Mouse (Mus musculus) kidney, postnatal 0 days (tissue): ENCODE measurements around the gene Pdss2. TPM values are rescaled to one million over a fixed set of nuclear protein-coding genes. Genes with fewer than 3 reads are reported as not detected.
A peak's percentile ranks its signal among the peaks of the same experiment; 100 is the strongest.

Source experiments
- ATAC-seq: fragments of 200-750 bp; cut with Nextera tagmentation; replicated peaks from 2 replicates; pipeline ENCODE4 v1.8.0; 2017; ENCODE audit warnings: low read depth, moderate number of reproducible peaks, moderate TSS enrichment, moderate library complexity; ENCODE audit not compliant: low FRiP score
- DNase-seq: peaks from one replicate; pipeline ENCODE4 v3.0.0-alpha.2; 2016; ENCODE audit warnings: low spot score
- H3K27ac ChIP-seq: fragments of 300-500 bp; sonication (generic); 2 replicates; pipeline ENCODE4 v1.5.1; 2014; ENCODE audit warnings: mild to moderate bottlenecking
- H3K27me3 ChIP-seq: fragments of 300-500 bp; sonication (generic); 2 replicates; pipeline ENCODE4 v1.6.1; 2014; ENCODE audit warnings: low read length, mixed read lengths; ENCODE audit not compliant: insufficient read depth
- H3K36me3 ChIP-seq: fragments of 300-500 bp; sonication (generic); 2 replicates; pipeline ENCODE4 v1.6.1; 2014; ENCODE audit warnings: low read length, mixed read lengths; ENCODE audit not compliant: insufficient read depth
- H3K4me1 ChIP-seq: fragments of 300-500 bp; sonication (generic); replicated peaks from 2 replicates; pipeline ENCODE4 v1.6.1; 2014; ENCODE audit warnings: antibody characterized with exemption, low read length, mixed read lengths; ENCODE audit not compliant: insufficient read depth
- H3K4me2 ChIP-seq: fragments of 300-500 bp; sonication (generic); 2 replicates; pipeline ENCODE4 v1.6.1; 2014; ENCODE audit warnings: mild to moderate bottlenecking, low read length, moderate library complexity, mixed read lengths
- H3K4me3 ChIP-seq: fragments of 300-500 bp; sonication (generic); replicated peaks from 2 replicates; pipeline ENCODE4 v1.5.1; 2014; ENCODE audit warnings: low read depth, low read length
- H3K9ac ChIP-seq: fragments of 300-500 bp; sonication (generic); 2 replicates; pipeline ENCODE4 v1.6.1; 2014; ENCODE audit warnings: low read depth, low read length
- H3K9me3 ChIP-seq: fragments of 300-500 bp; sonication (generic); replicated peaks from 2 replicates; pipeline ENCODE4 v1.6.1; 2016; ENCODE audit warnings: low read length, inconsistent platforms, mixed read lengths
- CTCF ChIP-seq: IDR thresholded peaks from 2 replicates; pipeline ENCODE4 v1.5.1; 2016; ENCODE audit warnings: antibody characterized with exemption, low read depth, mild to moderate bottlenecking, moderate library complexity
- WGBS: fragments of 180-500 bp; shearing (Covaris S2); extraction: QIAGEN DNeasy Blood & Tissue Kit; methylation state at CpG from one replicate; pipeline ENCODE4 v1.1.7; 2014; 5-methylcytosine and 5-hydroxymethylcytosine counted together
- polyA plus RNA-seq: library from polyadenylated mRNA; unstranded; fragments of >200 nt; fragmentation: Nextera tagmentation; extraction: Ambion mirVana; gene quantifications from 2 replicates; pipeline ENCODE4 v1.2.1, GENCODE M21; 2015

Gene Pdss2
- polyA plus RNA-seq, 1 experiment from 2014 or later: 13.7 TPM

DNA sequence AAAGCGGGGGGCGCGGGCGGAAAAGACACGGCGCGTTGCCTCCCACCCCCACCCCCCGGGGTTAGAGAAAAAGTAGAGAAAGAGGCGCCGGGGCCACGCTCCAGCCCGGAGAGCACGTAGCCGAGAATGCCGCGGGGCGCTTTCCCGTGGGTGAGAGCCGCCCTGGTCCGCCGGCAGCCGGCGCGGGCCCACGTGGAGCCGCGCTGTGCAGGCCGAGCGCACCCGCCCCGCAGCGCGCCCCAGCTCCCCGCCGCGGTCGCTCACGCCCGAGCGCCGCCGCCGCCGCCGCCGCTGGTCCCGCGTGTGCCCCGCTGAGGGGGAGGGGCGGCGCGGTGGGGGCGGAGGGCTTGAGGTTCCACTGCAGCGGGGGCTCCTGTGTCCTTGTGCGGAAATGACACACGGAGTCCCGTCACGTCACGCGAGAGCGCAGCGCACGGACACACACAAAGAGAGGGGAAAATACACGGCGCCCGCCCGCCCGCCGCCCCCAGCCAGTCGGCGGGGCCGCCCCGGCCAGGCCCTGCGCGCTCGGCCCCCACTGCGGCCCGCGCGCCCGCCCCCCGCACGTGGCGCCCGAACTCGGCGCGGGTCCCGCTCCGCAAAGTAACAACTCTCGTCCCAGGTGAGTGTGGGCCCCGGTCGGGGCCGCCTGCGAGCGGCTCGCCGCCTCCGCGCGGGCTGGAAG is 257.6 kb downstream of the Pdss2 start, which contains the start of gene Bend3:
Bend3 (plus strand) TSS at position 81 of the 685 bp plus-strand sequence.
- Histone ChIP-seq H3K36me3 (no peaks in the 10 kb centered on the region), H3K4me1 (peaks cover 21% of the 10 kb centered on the region; the same call in 1 of the 2 replicates), H3K27ac (peak within 1 kb of the TSS; percentile 98), H3K4me3 (peak within 1 kb of the TSS; percentile 92), H3K9me3 (no peaks in the 10 kb centered on the region), H3K4me2 (peak within 1 kb of the TSS; percentile 100), H3K27me3 (no peaks in the 10 kb centered on the region), H3K9ac (peak within 1 kb of the TSS; percentile 97)
- peak; percentile 27 for DNase-seq
- peak; percentile 65 for ATAC-seq
- 1% methylated on average over 77 of the region's 101 CpGs for WGBS
- TF ChIP-seq CTCF: no peak

DNA sequence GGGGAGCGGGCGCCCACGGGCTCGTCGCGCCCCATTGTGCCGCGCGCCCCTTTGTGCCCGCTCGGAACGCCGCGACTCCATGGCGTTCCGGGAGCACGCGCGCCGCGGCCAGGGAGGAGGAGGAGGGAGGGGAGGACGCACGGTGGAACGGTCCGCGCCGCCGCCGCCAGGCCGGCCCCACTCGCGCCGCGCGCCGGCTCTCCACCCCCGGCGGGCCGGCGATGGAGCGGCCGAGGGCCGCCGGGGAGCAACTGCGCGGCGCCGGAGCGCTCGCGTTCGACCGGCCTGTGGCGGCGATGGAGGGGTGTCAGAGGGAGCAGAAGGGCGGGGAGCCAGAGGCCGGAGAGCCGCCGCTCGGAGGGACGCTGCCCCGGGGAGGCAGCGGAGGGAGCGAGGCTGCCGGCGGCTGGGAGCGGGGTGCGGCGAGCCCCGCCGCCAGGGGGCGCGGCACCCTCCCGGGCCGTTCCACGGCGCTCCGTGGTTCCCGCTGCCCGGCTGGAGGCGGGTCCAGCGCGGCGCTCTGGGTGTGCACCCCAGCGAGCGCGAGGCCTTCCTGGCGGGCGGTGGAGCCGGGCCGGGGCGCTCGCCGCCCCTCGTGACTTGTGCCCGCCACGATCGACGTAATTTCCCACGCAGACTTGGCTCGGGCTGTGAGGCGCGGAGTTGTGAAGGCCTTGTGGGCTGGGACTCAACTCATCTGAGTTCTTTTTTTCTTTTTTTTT is 258.3 kb downstream of the Pdss2 start:
- no peaks in the 10 kb centered on the region for H3K36me3 ChIP-seq
- H3K9me3 ChIP-seq: no peaks in the 10 kb centered on the region
- under 1% methylated on average over 67 of the region's 103 CpGs for WGBS
- peak overlapping the region; percentile 92 for H3K4me3 ChIP-seq
- TF ChIP-seq CTCF: peak; percentile 52
- ATAC-seq: peak; percentile 81
- H3K4me1 ChIP-seq: peaks cover 21% of the 10 kb centered on the region; the same call in 1 of the 2 replicates
- H3K4me2 ChIP-seq: peak overlapping the region; percentile 100
- peak overlapping the region; percentile 97 for H3K9ac ChIP-seq
- peak overlapping the region; percentile 98 for H3K27ac ChIP-seq
- peak; percentile 88 for DNase-seq
- H3K27me3 ChIP-seq: no peaks in the 10 kb centered on the region

DNA sequence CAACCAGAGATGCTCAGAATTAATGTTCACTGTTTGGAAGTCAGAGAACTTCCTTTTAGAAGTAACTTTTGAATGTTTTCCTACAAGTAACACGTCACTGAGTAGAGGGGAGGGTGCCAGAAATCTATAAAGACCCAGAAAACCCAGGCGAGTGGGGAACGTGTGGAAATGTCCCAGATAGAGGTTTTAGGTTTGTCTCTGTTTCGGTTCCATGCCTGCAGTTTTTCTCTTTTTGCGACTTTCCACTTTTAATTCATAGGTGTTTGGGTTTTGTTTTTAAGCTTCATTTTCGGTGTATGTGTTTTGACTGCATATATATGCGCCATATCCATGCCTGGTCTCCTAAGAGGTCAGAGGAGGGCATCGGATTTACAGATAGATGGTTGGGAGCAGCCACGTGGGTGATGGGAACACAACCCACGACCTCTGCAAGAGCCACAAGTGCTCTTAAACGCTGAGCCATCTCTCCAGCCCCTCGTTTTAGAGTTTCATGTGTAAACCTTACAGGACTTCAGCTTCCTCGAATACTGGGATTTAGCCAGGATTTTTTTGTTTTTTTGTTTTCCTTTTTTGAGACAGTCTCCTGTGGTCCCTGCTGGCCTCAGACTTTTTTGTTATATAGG is 259.1 kb downstream of the Pdss2 start:
- Histone ChIP-seq H3K4me3 (peak overlapping the region; percentile 92), H3K4me2 (peak overlapping the region; percentile 100), H3K4me1 (peaks cover 21% of the 10 kb centered on the region; the same call in 1 of the 2 replicates), H3K27ac (peak overlapping the region; percentile 98), H3K9me3 (no peaks in the 10 kb centered on the region), H3K9ac (peak overlapping the region; percentile 97), H3K27me3 (no peaks in the 10 kb centered on the region), H3K36me3 (no peaks in the 10 kb centered on the region)
- 7% methylated on average over 13 of the region's 13 CpGs for WGBS
- TF ChIP-seq CTCF: no peak
- ATAC-seq (no peak), DNase-seq (no peak)

- 52% methylated on average over 4 of the region's 4 CpGs for WGBS
- H3K4me2 ChIP-seq: no peak overlapping the region
- peaks cover 21% of the 10 kb centered on the region; the same call in 1 of the 2 replicates for H3K4me1 ChIP-seq
Observed at GRCm38 (mm10) chr10:43481179-43481578, 259.9 kb downstream of the Pdss2 start.

GRCm38 (mm10) chr10:43482021-43482420 is 260.7 kb downstream of the Pdss2 start:
- no peaks in the 10 kb centered on the region for H3K9me3 ChIP-seq
- H3K4me1 ChIP-seq: peaks cover 21% of the 10 kb centered on the region; the same call in 1 of the 2 replicates
- H3K36me3 ChIP-seq: no peaks in the 10 kb centered on the region
- no peak for ATAC-seq
- DNase-seq: no peak
- no peak overlapping the region for H3K4me2 ChIP-seq
- H3K27ac ChIP-seq: no peak overlapping the region
- no peak overlapping the region for H3K9ac ChIP-seq
- no peak for TF ChIP-seq CTCF
- no peaks in the 10 kb centered on the region for H3K27me3 ChIP-seq
- 91% methylated on average over 5 of the region's 5 CpGs for WGBS
- no peak overlapping the region for H3K4me3 ChIP-seq

More at GRCm38 (mm10) chr10:43481179-43481578, 259.9 kb downstream of the Pdss2 start:
- DNase-seq (no peak), ATAC-seq (no peak)
- H3K27me3 ChIP-seq: no peaks in the 10 kb centered on the region
- no peaks in the 10 kb centered on the region for H3K9me3 ChIP-seq
- H3K27ac ChIP-seq: no peak overlapping the region
- H3K9ac ChIP-seq: no peak overlapping the region
- H3K4me3 ChIP-seq: no peak overlapping the region
- no peak for TF ChIP-seq CTCF
- no peaks in the 10 kb centered on the region for H3K36me3 ChIP-seq

DNA sequence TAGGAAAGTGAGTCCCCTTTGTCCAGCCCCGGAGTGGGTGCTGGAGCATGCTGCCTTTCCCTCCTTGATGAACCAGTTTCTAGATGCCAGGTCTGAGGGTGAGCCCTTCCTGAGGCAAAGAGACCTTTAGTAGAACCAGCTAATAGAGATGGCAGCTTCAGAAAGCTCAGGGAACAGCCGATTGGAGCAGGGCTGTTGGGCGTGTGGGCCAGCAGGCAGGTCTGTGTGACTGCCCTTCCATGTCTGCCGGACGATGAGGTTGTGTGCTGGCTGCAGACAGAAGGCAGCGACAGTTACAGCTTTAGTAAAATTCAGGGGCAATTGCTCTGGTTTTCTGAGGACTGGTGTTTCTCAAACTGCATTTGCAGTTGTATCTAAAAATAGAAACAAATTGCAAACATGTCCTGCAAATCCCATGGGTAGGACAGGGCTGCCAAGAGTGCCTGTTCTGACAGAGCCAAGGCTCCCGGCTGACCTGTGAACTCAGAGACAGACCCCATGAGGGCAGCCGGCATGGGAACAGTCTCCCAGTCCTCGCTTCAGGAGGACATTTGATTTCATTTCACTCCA is 262.2 kb downstream of the Pdss2 start:
- peaks cover 15% of the 10 kb centered on the region; the same call in 1 of the 2 replicates for H3K4me1 ChIP-seq
- H3K9me3 ChIP-seq: no peaks in the 10 kb centered on the region
- no peak for ATAC-seq
- H3K9ac ChIP-seq: 0 out of 2 replicates have a peak overlapping the region, but pooled peaks have one; percentile 27
- TF ChIP-seq CTCF: no peak
- H3K4me3 ChIP-seq: no peak overlapping the region
- 27% methylated on average over 9 of the region's 9 CpGs for WGBS
- peak overlapping the region; percentile 77 for H3K27ac ChIP-seq
- H3K27me3 ChIP-seq: no peaks in the 10 kb centered on the region
- DNase-seq: no peak
- no peaks in the 10 kb centered on the region for H3K36me3 ChIP-seq
- H3K4me2 ChIP-seq: peak overlapping the region; percentile 33
